Mouse (Mus musculus) CH12.LX (cell line): ENCODE data around the gene Zfp266. TPM values are rescaled to one million over a fixed set of nuclear protein-coding genes. Genes with fewer than 3 reads are reported as not detected.

ENCODE experiments used
- DNase-seq: peaks from one replicate; pipeline ENCODE4 v3.0.0-alpha.2; 2013; ENCODE audit errors: extremely low read depth
- H3K27ac ChIP-seq: 2 replicates; pipeline ENCODE4 v1.5.1; 2012; ENCODE audit warnings: low read depth, mild to moderate bottlenecking, control low read depth, moderate library complexity; ENCODE audit not compliant: insufficient read depth
- H3K27me3 ChIP-seq: replicated peaks from 2 replicates; pipeline ENCODE3; 2012; ENCODE audit warnings: inconsistent platforms
- H3K36me3 ChIP-seq, 2 experiments: replicated peaks in 1 of 2; 2 replicates each; pipeline versions ENCODE3 to v1.6.1; 2012; ENCODE audit warnings: inconsistent platforms in 1 of 2, low read length in 1 of 2, mild to moderate bottlenecking in 1 of 2, mixed read lengths in 1 of 2, moderate library complexity in 1 of 2; ENCODE audit not compliant: control insufficient read depth in 1 of 2, insufficient read depth in 1 of 2
- H3K4me1 ChIP-seq, 2 experiments: 2 replicates each; pipeline ENCODE4 v1.6.1; 2012; ENCODE audit warnings: inconsistent platforms in 1 of 2, moderate library complexity in 1 of 2; ENCODE audit not compliant: insufficient read depth in 2 of 2, control insufficient read depth in 1 of 2
- H3K4me2 ChIP-seq: 2 replicates; pipeline ENCODE4 v1.6.1; 2012; ENCODE audit warnings: low read depth, mild to moderate bottlenecking, control low read depth; ENCODE audit not compliant: poor library complexity, insufficient read depth, severe bottlenecking
- H3K4me3 ChIP-seq, 3 experiments: fragments of 150-350 bp in 1 of 3; sonication (generic) in 1 of 3; replicated peaks in 1 of 3; 2 replicates each; pipeline versions ENCODE3 to v1.5.1; 2011 to 2012; ENCODE audit warnings: low read depth in 2 of 3, low read length in 2 of 3, mild to moderate bottlenecking in 2 of 3, moderate library complexity in 2 of 3, control low read depth in 1 of 3, improper control_type of control experiment in 1 of 3, inconsistent platforms in 1 of 3, mixed read lengths in 1 of 3; ENCODE audit not compliant: poor library complexity in 1 of 3
- H3K79me2 ChIP-seq: replicated peaks from 2 replicates; pipeline ENCODE4 v1.6.1; 2012; ENCODE audit warnings: mild to moderate bottlenecking, moderate library complexity; ENCODE audit not compliant: control insufficient read depth, poor library complexity, insufficient read depth, severe bottlenecking; ENCODE audit errors: extremely low read depth
- H3K9ac ChIP-seq: 2 replicates; pipeline ENCODE4 v1.6.1; 2012; ENCODE audit warnings: low read depth, mild to moderate bottlenecking, control low read depth, moderate library complexity; ENCODE audit not compliant: insufficient read depth
- H3K9me3 ChIP-seq: replicated peaks from 2 replicates; pipeline ENCODE3; 2012; ENCODE audit warnings: low read length, inconsistent platforms, mixed read lengths
- CHD2 ChIP-seq: IDR thresholded peaks from 2 replicates; pipeline ENCODE4 v1.6.1; 2011; ENCODE audit warnings: low read length, improper control_type of control experiment
- IRF4 ChIP-seq: IDR thresholded peaks from 2 replicates; pipeline ENCODE4 v1.6.1; 2014; ENCODE audit warnings: low read depth, mild to moderate bottlenecking, inconsistent platforms, low read length, improper control_type of control experiment
- JUN ChIP-seq: IDR thresholded peaks from 2 replicates; pipeline ENCODE4 v1.6.1; 2011; ENCODE audit warnings: low read depth, mild to moderate bottlenecking, low read length, improper control_type of control experiment, moderate library complexity; ENCODE audit not compliant: insufficient read depth
- JUND ChIP-seq: conservative IDR thresholded peaks from 2 replicates; pipeline ENCODE4 v1.6.1; 2011; ENCODE audit warnings: low read depth, low read length, improper control_type of control experiment
- MAFK ChIP-seq: IDR thresholded peaks from 2 replicates; pipeline ENCODE4 v1.6.1; 2011; ENCODE audit warnings: low read length, improper control_type of control experiment; ENCODE audit not compliant: insufficient replicate concordance
- MAZ ChIP-seq: IDR thresholded peaks from 2 replicates; pipeline ENCODE4 v1.6.1; 2012; ENCODE audit warnings: low read depth, mild to moderate bottlenecking, inconsistent platforms, low read length, improper control_type of control experiment, moderate library complexity
- MYC ChIP-seq: IDR thresholded peaks from 2 replicates; pipeline ENCODE4 v1.6.1; 2011; ENCODE audit warnings: low read depth, mild to moderate bottlenecking, improper control_type of control experiment, low read length
- NELFE ChIP-seq: IDR thresholded peaks from 2 replicates; pipeline ENCODE4 v1.6.1; 2011; ENCODE audit warnings: low read depth, low read length, improper control_type of control experiment
- PAX5 ChIP-seq: IDR thresholded peaks from 2 replicates; pipeline ENCODE4 v1.6.1; 2012; ENCODE audit warnings: low read length, inconsistent platforms, mixed read lengths
- POLR2A ChIP-seq: IDR thresholded peaks from 2 replicates; pipeline ENCODE4 v1.6.1; 2011; ENCODE audit warnings: low read depth, mild to moderate bottlenecking, improper control_type of control experiment, low read length
- POLR2AphosphoS2 ChIP-seq: IDR thresholded peaks from 2 replicates; pipeline ENCODE4 v1.6.1; 2011; ENCODE audit warnings: low read depth, low read length, improper control_type of control experiment
- RAD21 ChIP-seq: IDR thresholded peaks from 2 replicates; pipeline ENCODE4 v1.6.1; 2011; ENCODE audit warnings: low read depth, mild to moderate bottlenecking, low read length, improper control_type of control experiment, moderate library complexity
- SIN3A ChIP-seq: IDR thresholded peaks from 2 replicates; pipeline ENCODE4 v1.6.1; 2012; ENCODE audit warnings: low read length, improper control_type of control experiment, inconsistent platforms
- TCF12 ChIP-seq: IDR thresholded peaks from 2 replicates; pipeline ENCODE4 v1.6.1; 2014; ENCODE audit warnings: low read depth, mild to moderate bottlenecking, inconsistent platforms, low read length, improper control_type of control experiment
- UBTF ChIP-seq: IDR thresholded peaks from 2 replicates; pipeline ENCODE4 v1.6.1; 2012; ENCODE audit warnings: low read depth, mild to moderate bottlenecking, inconsistent platforms, low read length, improper control_type of control experiment, moderate library complexity
- USF1 ChIP-seq: IDR thresholded peaks from 2 replicates; pipeline ENCODE4 v1.6.1; 2014; ENCODE audit warnings: low read depth, mild to moderate bottlenecking, inconsistent platforms, low read length, improper control_type of control experiment
- ZC3H11A ChIP-seq: IDR thresholded peaks from 2 replicates; pipeline ENCODE4 v1.6.1; 2012; ENCODE audit warnings: low read depth, mild to moderate bottlenecking, inconsistent platforms, low read length, improper control_type of control experiment
- ZKSCAN1 ChIP-seq: IDR thresholded peaks from 2 replicates; pipeline ENCODE4 v1.6.1; 2012; ENCODE audit warnings: low read depth, inconsistent platforms, low read length, improper control_type of control experiment, borderline replicate concordance
- ZNF384 ChIP-seq: IDR thresholded peaks from 2 replicates; pipeline ENCODE4 v1.6.1; 2012; ENCODE audit warnings: low read depth, low read length, improper control_type of control experiment, inconsistent platforms
- dilution Hi-C: fragments of 300-500 bp; cut with MboI; formaldehyde crosslinking; loops from 2 replicates; pipeline ENCODE4 v1.14.3; 2020; ENCODE audit warnings: low sequenced_read_pairs; ENCODE audit not compliant: extremely low pct_unique_long_range_greater_than_20kb, extremely low pct_ligation_motif_present
- in situ Hi-C: fragments of 300-500 bp; cut with MboI; formaldehyde crosslinking; loops from 3 replicates; pipeline ENCODE4 v1.14.3; 2019; ENCODE audit warnings: low sequenced_read_pairs, low pct_ligation_motif_present, low pct_unique_long_range_greater_than_20kb, mixed read lengths
- polyA plus RNA-seq: library from polyadenylated mRNA; unstranded; fragments of >175 nt; gene quantifications from 2 replicates; pipeline ENCODE4 v1.2.1, GENCODE M21; 2012; ENCODE audit warnings: low read depth; ENCODE audit not compliant: insufficient read length
- total RNA-seq, 2 experiments: library from RNA; depleted of rRNA; stranded (reverse); fragments of 300-350 nt in 1 of 2; fragments of >200 nt in 1 of 2; gene quantifications; 2 replicates each; pipeline ENCODE4 v1.2.3; 2012 to 2014

Gene Zfp266
- total and polyA plus RNA-seq, 3 experiments: 12.3 to 24.0 (median 20.4) TPM

DNA sequence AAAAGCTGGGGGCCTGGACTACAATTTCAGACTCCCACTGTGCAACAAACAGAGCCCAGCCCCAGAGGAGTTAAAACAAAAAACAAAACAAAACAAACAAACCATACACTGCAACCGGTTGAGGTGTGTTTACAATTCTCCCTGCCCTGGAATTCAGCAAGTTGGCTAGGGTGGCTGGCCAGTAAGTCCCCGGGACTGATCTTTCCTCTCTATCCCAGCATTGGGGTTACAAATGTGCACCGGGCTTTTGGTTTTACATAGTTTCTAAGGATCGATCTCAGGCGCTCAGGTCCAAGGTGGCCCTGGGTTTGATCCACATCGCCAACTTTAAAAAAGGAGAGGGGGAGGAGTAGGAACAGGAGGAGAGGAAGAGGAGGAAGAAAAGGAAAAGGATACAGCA lies 22.3 kb upstream of the Zfp266 start:
- Histone ChIP-seq H3K9ac (no peak overlapping the region), H3K79me2 (no peaks in the 10 kb centered on the region), H3K27ac (no peak overlapping the region), H3K4me3 (no peak overlapping the region), H3K4me2 (no peak overlapping the region), H3K4me1 (peaks cover 0 to 4% of the 10 kb centered on the region in 2 experiments; a peak in 2 of 4 replicates), H3K9me3 (no peaks in the 10 kb centered on the region), H3K27me3 (no peaks in the 10 kb centered on the region), H3K36me3 (no peaks in the 10 kb centered on the region)
- in situ Hi-C loops (no loop called here), dilution Hi-C loops (no loop called here)
- DNase-seq: no peak
- no peak for TF ChIP-seq NELFE
- TF ChIP-seq MAFK: no peak
- no peak for TF ChIP-seq USF1
- TF ChIP-seq ZC3H11A: no peak
- no peak for TF ChIP-seq MYC
- no peak for TF ChIP-seq ZNF384
- no peak for TF ChIP-seq MAZ
- no peak for TF ChIP-seq POLR2AphosphoS2
- no peak for TF ChIP-seq JUN
- no peak for TF ChIP-seq UBTF
- TF ChIP-seq SIN3A: no peak
- no peak for TF ChIP-seq CHD2
- TF ChIP-seq POLR2A: no peak

DNA sequence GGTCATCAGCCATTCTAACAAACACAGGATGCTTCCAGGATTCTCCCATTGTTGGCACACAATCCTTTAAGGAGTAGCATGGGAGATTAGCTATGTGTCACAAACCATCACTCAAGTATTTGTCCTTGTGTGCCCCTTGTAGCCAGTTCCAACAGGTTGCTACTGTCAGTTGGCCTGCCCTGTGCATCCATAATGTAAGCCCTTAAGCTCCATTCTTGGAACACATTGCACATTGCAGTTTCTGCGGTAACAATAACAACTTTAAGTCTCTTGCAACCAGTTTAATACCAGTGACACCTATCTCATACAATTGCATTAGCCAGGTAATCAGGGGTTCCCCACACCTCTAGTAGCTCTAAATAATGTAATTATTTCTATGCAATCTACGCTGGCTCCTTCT lies 15.4 kb upstream of the Zfp266 start:
- H3K9me3 ChIP-seq: no peaks in the 10 kb centered on the region
- peaks cover 25% of the 10 kb centered on the region for H3K27me3 ChIP-seq
- DNase-seq: no peak
- H3K36me3 ChIP-seq: no peaks in the 10 kb centered on the region
- H3K4me2 ChIP-seq: no peak overlapping the region
- dilution Hi-C loops: no loop called here
- no peak overlapping the region for H3K4me3 ChIP-seq
- no peaks in the 10 kb centered on the region for H3K79me2 ChIP-seq
- TF ChIP-seq CHD2: no peak
- TF ChIP-seq PAX5: no peak
- TF ChIP-seq ZKSCAN1: no peak
- no peak for TF ChIP-seq IRF4
- no peak for TF ChIP-seq JUND
- no peak for TF ChIP-seq TCF12
- no peak for TF ChIP-seq MAZ
- no peak for TF ChIP-seq RAD21
- no peaks in the 10 kb centered on the region; a peak in 1 of 4 replicates for H3K4me1 ChIP-seq
- no peak overlapping the region for H3K27ac ChIP-seq
- in situ Hi-C loops: no loop called here
- no peak overlapping the region for H3K9ac ChIP-seq
